Mouse (Mus musculus): ENCODE results near the gene Dcaf4.

Gene Dcaf4

GRCm38 (mm10) chr12:83495961-83496282 lies 24.3 kb upstream of the Dcaf4 start:
- no peak for DNase-seq (ENCODE audit: low read depth, low spot score)

- DNase-seq (ENCODE audit: low read depth, low spot score), result no peak
Measured at GRCm38 (mm10) chr12:83496336-83496735, 23.9 kb upstream of the Dcaf4 start.

GRCm38 (mm10) chr12:83496736-83497135 lies 23.5 kb upstream of the Dcaf4 start:
- DNase-seq (ENCODE audit: low read depth, low spot score), result no peak

GRCm38 (mm10) chr12:83497959-83498358 lies 22.3 kb upstream of the Dcaf4 start:
- no peak for DNase-seq (ENCODE audit: low read depth, low spot score)

- no peak for DNase-seq (ENCODE audit: low read depth, low spot score)
Measured at GRCm38 (mm10) chr12:83499256-83499655, 21.0 kb upstream of the Dcaf4 start.

- DNase-seq (ENCODE audit: low read depth, low spot score), result peak; percentile 81
Measured at GRCm38 (mm10) chr12:83502190-83502589, 18.1 kb upstream of the Dcaf4 start.

GRCm38 (mm10) chr12:83506543-83506942 lies 13.7 kb upstream of the Dcaf4 start:
- DNase-seq (ENCODE audit: low read depth, low spot score), result no peak

GRCm38 (mm10) chr12:83510586-83510985 lies 9.7 kb upstream of the Dcaf4 start:
- no peak for DNase-seq (ENCODE audit: low read depth, low spot score)

- no peak for DNase-seq (ENCODE audit: low read depth, low spot score)
Measured at GRCm38 (mm10) chr12:83512783-83513182, 7.5 kb upstream of the Dcaf4 start.

- peak; percentile 35 for DNase-seq (ENCODE audit: low read depth, low spot score)
Measured at GRCm38 (mm10) chr12:83513185-83513584, 7.1 kb upstream of the Dcaf4 start.

- no peak for DNase-seq (ENCODE audit: low read depth, low spot score)
Measured at GRCm38 (mm10) chr12:83514216-83514615, 6.0 kb upstream of the Dcaf4 start.

- no peak for DNase-seq (ENCODE audit: low read depth, low spot score)
Measured at GRCm38 (mm10) chr12:83517580-83517979, 2.7 kb upstream of the Dcaf4 start.

GRCm38 (mm10) chr12:83521083-83521482 lies 817 bp downstream of the Dcaf4 start:
- DNase-seq (ENCODE audit: low read depth, low spot score), result peak; percentile 17

GRCm38 (mm10) chr12:83523056-83523455 lies 2.8 kb downstream of the Dcaf4 start:
- DNase-seq (ENCODE audit: low read depth, low spot score), result no peak

GRCm38 (mm10) chr12:83523892-83524291 lies 3.6 kb downstream of the Dcaf4 start:
- no peak for DNase-seq (ENCODE audit: low read depth, low spot score)

- no peak for DNase-seq (ENCODE audit: low read depth, low spot score)
Measured at GRCm38 (mm10) chr12:83524329-83524728, 4.1 kb downstream of the Dcaf4 start.

- no peak for DNase-seq (ENCODE audit: low read depth, low spot score)
Measured at GRCm38 (mm10) chr12:83525822-83526544, 5.7 kb downstream of the Dcaf4 start.

- DNase-seq (ENCODE audit: low read depth, low spot score), result peak; percentile 70
Measured at GRCm38 (mm10) chr12:83527816-83528215, 7.5 kb downstream of the Dcaf4 start.

GRCm38 (mm10) chr12:83528665-83529064 lies 8.4 kb downstream of the Dcaf4 start:
- no peak for DNase-seq (ENCODE audit: low read depth, low spot score)

GRCm38 (mm10) chr12:83531992-83532391 lies 11.7 kb downstream of the Dcaf4 start:
- DNase-seq (ENCODE audit: low read depth, low spot score), result no peak

GRCm38 (mm10) chr12:83532966-83533365 lies 12.7 kb downstream of the Dcaf4 start:
- DNase-seq (ENCODE audit: low read depth, low spot score), result no peak

GRCm38 (mm10) chr12:83534190-83534589 lies 13.9 kb downstream of the Dcaf4 start:
- no peak for DNase-seq (ENCODE audit: low read depth, low spot score)

- DNase-seq (ENCODE audit: low read depth, low spot score), result no peak
Measured at GRCm38 (mm10) chr12:83535428-83535827, 15.2 kb downstream of the Dcaf4 start.

- DNase-seq (ENCODE audit: low read depth, low spot score), result no peak
Measured at GRCm38 (mm10) chr12:83536039-83536438, 15.8 kb downstream of the Dcaf4 start.

Data from 3T3-L1 (cell line).